Mouse (Mus musculus) adrenal gland, adult 8-10 months (tissue): ENCODE measurements around the gene Bcl9l. TPM values are rescaled to one million over a fixed set of nuclear protein-coding genes. Genes with fewer than 3 reads are reported as not detected.
A peak's percentile ranks its signal among the peaks of the same experiment; 100 is the strongest.

Experiments used
- DNase-seq: peaks from one replicate; pipeline ENCODE4 v3.0.0; 2022
- total RNA-seq, 4 experiments: library from RNA; stranded (reverse); gene quantifications; 2 replicates each; pipeline ENCODE4 v1.2.4; 2022

Gene Bcl9l
- total RNA-seq, 4 experiments from 2014 or later: 48.9 to 76.1 (median 66.7) TPM

DNA sequence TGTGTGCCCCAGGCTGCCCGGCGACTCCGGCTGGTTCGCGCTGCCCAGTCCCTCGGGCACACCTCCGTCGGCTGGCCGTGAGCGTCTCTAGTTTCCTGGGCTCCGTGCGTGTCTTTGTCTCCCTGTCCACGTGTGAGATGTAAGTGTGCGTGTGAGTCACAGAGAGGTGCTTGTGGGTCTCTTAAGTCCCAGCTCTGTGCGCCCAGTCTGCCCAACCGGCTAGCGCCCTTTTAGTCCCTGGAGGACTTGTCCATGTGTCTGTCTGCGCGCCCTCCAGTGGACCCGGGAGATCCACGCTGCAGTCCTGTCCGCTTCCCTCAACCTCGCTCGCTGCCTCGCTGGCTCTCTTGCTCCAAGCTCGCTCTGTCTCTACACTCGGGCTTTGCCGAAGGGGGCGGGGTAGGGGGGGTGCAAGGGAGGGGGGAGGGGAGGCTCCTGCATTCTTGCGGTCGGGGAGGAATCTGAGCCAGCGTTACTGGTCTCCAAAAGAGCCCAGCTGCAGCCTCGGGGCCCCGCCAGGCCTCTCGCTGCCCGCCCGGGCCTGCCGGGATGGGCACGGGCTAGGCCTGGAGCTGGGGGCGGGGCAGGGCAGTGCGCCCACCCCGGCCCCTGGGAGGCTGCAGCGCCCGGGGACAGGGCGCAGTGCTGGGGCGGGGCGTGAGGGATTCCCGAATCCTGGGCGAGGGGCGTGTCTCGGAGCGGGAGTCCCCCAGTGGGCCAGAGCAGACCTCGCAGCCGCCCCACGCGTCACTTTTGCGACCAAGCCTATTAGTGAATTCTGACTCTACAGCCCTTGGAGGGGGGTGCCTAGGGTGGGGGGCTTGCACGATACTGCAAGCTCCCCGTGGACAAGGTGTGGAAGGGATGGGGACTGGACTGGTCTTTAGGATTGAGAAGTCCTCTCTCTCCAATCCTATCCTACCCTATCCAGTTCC lies 16.1 kb downstream of the Bcl9l start:
- peak; percentile 75 for DNase-seq

DNA sequence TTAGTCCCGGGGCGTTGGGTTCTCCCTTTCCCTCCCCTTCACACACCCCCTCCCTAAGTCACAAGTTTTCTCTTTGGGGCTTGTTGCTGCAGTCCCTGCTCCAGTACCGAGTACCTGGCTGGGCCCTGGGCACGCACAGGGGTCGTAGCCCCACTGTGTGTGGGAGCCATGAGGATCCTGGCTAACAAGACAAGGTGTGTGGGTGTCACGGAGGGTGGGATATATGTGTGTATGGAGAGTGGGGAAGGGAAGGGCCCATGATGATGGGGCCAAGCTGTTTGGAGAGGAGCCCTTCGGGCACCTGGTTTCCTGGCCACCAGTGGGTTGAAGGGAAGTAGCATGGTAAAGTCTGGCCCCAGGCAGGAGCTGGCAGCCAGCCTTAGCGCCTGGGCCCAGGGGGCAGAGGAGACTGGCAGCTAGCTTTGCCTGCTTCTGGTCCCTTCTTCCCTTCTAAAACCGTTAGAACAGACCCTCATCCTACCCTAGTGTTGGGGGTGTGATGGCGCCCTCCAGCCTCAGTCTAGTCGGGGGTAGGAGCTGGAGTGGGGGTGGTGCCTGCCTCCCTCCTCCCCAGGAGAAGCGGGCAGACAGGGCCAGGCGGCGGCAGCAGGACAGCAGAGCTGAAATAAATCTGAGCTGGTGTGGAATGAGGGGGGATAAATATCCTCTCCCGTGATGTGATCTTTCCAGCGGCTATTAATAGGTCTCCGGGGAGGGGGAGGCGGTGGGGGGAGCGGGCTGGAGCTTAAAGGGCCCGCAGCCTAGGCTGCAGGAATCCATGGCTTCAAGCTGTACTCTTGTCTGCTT lies 16.9 kb downstream of the Bcl9l start:
- DNase-seq: peak; percentile 31

DNA sequence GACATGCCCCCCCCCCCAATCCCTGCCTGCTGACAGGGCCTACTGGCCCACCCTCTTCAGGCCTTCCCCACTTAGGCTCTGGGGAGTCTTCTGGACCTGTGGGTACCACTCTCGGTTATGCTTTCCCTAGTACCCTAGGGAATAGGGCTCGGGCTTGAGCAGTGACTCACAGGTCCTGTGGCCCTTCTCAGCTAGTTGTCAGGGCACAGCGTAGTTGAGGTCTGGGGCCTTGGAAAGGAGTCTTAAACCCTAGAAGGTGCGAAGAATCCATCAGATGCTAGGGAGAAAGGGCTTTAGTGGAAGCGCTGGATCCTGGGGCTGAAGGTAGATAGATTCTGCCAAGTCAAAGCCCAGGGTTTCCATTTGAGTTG lies 17.5 kb downstream of the Bcl9l start:
- DNase-seq: no peak

DNA sequence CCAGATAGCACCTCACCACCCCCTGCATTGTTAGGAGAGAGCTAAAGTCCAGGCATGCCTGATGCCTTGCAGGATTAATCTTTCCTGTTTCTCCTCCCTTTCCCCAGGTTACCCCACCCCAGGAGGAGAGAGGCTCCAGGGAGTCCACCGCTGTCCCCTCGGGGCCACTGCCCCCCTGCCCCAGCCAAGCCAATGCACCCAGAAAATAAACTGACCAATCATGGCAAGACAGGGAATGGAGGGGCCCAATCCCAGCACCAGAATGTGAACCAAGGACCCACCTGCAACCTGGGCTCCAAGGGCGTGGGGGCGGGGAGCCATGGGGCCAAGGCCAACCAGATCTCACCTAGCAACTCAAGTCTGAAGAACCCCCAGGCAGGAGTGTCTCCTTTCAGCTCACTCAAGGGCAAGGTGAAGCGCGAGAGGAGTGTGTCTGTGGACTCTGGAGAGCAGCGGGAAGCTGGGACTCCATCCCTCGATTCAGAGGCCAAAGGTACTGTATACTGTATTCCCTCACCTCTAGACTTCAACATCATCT lies 18.1 kb downstream of the Bcl9l start:
- no peak for DNase-seq

DNA sequence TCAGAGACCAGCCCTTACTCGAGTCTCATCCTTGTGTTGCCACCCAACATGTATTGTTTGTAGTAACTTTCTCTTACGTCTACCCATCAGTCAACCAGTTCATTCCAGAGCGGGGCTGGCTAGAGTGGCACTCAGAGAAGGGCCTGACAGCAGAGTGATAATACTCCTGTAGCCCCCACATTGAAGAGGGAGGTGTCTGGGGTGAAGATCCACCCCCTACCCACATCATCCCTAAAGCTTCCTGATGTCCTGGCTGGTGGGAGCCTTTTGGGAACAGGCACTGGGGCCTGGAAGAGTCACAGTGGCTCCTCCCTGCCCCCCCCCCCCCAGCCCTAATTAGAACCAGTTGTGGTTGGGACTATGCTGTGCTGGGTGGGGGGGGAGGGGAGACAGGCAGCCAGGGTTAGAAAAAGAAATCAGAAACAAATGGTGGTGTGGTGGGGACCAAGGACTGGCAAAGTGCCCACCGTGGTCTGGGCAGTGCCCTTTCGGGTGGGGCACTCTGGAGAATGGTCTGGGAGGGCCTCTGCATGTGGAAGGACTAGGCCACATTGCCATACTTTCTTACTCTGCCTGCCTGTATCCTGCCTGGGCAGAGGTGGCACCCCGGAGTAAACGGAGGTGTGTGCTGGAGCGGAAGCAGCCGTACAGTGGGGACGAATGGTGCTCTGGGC lies 18.7 kb downstream of the Bcl9l start:
- no peak for DNase-seq

DNA sequence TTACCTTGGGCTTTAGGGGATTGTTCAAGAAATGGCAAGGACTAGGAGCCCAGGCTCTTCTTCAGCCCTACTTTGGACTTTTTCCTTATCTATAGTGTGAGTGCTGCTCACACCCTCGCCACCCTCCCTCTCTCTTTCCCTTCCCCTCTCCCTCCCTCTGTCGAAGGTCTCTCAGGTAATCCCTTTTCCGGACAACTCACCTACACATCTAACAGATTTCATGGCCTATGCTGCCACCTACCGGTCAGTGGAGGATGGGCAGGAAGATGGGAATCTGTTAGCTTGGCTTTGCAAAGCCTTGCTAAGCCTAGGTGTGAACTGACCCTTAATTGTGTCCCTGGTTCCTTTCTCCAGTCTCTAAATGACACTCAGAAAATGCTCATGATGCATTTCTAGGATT lies 19.4 kb downstream of the Bcl9l start:
- peak; percentile 64 for DNase-seq

DNA sequence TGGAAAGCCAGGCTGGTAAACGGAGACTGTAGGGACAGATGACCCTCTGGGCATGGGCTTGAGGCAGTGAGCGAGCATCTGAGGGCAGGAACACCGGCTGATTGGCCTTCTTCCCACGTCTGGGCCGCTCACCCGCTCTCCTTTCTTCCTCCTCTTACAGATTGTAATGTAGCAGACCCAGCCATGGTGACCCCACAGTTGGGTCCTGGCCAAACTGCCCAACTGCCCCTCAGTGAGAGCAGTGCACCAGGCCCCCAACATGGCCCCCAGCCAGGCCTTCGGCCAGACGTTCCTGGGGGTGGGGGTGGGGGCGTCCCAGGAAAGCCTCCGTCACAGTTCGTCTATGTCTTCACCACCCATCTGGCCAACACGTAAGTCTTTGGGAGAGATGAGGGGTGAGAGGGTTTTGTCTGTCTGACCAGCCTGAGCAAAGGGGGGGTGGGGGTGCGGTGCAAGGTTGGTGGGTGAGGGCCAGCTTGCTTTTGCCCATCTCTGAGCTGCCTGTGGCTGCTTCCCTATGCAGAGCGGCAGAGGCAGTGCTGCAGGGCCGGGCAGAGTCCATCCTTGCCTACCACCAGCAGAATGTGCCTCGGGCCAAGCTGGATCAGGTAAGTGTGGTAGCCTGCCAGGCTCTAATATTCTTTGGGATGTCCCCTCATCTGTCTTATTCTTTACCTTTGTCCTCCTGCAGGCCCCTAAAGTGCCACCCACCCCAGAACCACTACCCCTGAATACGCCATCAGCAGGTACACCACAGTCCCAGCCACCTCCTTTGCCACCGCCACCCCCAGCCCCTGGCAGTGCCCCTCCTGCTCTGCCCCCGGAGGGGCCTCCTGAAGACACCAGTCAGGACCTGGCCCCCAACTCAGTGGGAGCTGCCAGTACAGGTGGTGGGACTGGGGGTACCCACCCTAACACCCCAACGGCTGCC lies 22.5 kb downstream of the Bcl9l start:
- no peak for DNase-seq

DNA sequence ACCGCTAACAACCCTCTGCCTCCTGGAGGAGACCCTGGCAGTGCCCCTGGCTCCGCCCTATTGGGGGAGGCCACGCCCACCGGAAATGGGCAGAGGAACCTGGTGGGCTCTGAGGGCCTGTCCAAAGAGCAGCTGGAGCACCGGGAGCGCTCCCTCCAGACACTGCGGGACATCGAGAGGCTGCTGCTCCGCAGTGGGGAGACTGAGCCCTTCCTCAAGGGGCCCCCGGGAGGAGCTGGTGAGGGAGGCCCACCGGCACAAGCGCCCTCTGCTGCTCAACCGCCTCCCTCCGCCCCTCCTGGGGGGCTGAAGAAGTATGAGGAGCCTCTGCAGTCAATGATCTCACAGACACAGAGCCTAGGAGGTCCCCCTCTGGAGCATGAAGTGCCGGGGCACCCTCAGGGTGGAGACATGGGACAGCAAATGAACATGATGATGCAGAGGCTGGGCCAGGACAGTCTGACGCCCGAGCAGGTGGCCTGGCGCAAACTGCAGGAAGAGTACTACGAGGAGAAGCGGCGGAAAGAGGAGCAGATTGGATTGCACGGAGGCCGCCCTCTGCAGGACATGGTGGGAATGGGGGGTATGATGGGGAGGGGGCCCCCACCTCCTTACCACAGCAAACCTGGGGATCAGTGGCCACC lies 23.3 kb downstream of the Bcl9l start:
- no peak for DNase-seq

DNA sequence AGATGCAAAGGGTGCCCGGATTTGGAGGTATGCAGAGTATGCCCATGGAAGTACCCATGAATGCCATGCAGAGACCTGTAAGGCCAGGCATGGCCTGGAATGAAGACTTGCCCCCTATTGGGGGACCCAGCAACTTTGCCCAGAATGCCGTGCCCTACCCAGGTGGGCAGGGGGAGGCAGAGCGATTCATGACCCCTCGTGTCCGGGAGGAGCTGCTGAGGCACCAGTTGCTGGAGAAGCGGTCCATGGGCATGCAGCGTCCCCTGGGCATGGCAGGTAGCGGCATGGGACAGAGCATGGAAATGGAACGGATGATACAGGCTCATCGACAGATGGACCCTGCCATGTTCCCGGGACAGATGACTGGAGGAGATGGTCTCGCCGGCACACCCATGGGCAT lies 23.9 kb downstream of the Bcl9l start:
- DNase-seq: no peak

DNA sequence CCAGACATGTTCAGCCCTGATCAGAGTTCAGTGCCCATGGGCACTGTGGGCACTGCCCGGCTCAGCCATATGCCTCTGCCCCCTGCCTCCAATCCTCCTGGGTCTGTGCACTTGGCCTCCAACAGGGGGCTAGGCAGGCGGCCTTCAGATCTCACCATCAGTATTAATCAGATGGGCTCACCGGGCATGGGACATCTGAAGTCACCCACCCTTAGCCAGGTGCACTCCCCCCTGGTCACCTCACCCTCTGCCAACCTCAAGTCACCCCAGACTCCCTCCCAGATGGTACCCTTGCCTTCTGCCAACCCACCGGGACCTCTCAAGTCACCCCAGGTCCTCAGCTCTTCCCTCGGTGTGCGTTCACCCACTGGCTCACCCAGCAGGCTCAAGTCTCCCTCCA lies 24.7 kb downstream of the Bcl9l start:
- no peak for DNase-seq

DNA sequence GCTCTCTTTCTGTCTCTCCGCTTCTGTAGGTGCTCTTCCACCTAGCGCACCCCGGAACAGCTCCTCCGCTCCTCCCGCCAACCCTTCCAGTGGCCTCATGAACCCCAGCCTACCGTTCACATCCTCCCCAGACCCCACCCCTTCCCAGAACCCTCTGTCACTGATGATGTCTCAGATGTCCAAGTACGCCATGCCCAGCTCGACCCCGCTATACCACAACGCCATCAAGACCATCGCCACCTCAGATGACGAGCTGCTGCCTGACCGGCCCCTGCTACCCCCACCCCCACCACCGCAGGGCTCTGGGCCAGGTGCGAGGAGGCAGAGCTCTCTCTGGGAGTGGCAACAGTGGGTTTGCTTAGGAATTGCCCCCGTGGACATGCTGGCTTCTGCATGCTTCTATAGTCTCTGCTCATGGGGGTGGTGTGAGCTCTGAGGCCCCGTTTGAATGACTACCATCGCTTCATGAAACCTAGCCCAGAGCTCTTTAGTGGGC lies 25.5 kb downstream of the Bcl9l start:
- no peak for DNase-seq

DNA sequence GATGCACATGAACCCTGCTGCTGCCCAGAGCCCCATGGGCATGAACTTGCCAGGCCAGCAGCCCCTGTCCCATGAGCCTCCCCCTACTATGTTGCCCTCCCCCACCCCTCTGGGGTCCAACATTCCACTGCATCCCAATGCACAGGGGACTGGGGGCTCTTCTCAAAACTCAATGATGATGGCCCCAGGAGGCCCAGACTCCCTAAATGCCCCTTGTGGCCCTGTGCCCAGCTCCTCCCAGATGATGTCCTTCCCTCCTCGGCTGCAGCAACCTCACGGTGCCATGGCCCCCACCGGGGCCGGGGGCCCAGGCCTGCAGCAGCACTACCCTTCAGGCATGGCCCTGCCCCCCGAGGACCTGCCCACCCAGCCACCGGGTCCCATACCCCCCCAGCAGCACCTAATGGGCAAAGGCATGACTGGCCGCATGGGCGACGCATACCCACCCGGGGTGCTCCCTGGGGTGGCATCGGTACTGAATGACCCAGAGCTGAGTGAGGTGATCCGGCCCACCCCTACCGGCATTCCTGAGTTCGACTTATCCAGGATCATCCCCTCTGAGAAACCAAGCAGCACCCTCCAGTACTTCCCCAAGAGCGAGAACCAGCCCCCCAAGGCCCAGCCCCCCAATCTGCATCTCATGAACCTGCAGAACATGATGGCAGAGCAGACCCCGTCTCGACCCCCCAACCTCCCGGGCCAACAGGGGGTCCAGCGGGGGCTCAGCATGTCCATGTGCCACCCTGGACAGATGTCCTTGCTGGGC lies 26.3 kb downstream of the Bcl9l start:
- peak; percentile 19 for DNase-seq

DNA sequence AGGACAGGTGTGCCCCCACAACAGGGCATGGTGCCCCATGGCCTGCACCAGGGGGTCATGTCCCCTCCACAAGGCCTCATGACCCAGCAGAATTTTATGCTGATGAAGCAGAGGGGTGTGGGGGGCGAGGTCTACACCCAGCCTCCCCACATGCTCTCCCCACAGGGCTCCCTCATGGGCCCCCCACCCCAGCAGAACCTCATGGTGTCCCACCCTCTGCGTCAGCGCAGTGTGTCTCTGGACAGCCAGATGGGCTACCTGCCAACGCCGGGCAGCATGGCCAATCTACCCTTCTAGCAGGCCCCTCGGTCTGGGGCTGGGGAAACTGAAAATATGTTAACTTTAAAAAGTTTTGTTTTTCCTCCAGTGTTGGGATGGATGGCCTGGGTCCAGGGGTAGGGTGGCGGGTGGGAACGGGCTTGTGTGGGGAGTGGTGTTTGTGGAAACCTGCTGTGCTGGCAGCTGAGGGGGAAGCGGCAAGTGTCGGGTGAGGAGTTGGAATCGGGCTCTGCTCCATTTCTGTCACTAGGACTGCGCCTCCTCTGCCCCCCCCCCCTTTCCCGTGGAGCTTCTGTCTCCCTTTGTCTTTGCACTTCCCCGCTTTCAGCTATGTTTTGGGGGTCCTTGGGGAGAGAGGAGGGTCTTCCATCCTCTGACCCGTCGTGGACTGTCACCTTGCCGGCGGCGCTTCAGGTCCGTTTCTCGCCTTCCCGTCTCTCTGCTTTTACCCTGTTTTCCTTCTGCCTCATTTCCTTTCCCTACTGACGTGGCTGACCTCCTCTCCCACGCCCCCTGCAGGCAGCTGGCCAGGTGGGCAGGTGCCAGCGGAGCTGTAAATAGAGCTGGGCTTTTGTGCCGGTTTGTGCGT lies 27.1 kb downstream of the Bcl9l start:
- DNase-seq: peak; percentile 81

DNA sequence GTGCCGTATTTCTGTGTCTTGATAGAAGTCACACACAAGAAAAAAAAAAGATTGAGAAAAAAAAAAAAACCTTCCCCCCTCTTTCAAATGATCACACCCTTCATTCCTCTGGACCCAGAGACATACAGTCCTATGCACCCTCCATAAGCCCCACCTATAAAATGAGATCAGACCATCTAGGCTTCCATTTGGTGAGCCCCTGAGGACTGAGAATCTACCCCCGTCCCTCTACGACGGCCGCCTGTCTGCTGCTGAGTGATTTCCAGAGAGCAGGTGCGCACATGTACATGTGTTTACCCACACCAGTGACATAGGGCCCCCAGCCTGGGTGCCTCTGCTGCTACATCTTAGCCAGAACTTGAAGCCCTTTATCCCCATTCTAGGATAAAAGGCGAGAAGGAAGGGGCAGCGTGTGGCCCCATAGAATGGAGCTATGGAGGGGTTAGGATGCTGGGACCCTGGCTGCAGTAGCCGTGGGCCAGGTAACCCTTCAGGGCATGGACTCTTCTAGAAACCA lies 27.8 kb downstream of the Bcl9l start:
- DNase-seq: no peak

DNA sequence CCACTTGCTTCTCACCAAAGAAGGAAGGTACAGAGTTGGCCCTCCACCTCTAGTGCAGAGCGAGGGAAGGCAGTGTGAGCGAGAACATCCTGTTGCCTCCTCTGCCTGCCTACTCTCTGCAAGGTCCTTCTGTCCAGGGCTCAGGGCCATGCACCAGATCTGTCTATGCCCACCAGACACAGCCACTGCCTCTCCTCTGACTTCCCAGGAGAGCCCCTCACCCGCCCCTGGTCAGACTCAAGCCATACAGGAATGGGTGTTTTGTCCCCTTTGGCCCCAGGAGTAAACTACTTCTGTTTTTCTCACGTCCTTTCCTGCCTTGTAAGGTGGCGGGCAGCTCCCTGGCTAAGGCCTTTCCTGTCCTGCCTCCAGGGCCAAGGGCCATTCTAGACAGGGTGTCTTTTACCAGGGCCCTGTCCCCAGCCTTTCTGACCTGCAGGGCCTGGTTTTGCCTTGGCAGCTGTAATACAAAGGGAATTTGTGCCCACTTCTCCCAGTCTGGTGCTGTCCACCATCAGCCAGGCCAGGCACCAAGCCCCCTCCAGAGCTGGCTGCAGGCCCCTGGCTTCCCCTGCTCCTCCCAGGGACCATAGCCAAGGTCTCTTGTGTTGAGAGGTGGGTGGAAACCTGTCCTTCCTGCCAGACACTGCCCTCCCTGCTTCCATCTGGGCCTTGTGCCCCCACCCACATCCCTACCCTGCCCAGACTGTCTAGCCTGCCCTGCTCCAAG lies 28.4 kb downstream of the Bcl9l start:
- no peak for DNase-seq

DNA sequence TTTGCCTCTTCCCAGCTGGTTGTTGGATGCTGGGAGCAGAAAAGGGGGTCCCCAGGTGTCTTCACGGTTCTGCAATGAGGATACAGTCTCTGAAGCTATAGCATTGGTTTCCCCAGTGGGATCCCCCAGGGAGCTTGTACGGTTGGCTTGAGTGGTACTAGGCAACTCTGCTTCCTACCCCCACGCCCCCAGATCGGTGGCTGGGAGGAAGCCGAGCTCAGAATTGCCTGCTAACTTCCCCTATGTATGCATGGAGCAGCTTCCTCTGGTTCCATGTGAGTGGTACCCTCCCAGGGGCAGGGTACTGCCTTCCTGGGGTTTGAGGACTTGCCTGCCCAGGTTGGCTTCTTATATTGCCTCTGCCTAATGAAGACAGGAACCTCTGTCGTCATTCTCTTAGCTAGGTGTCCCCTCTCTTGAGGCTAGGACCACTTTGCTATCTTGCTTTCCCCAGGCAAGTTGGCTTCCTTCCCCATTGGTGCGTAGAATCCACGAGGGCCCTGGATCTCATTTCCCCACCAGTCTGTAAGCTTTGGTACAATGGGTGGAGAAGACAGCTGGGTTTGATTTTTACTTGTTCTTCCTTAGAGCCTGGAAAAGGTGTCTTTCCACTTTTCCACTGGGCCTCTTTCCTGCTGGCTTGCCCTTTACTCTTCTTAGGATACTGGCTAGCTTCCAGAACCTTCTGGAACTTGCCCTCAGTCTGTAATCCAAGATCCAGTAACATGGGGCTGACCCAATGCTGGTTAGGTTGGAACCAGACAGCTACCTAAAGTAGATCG lies 29.5 kb downstream of the Bcl9l start:
- no peak for DNase-seq

DNA sequence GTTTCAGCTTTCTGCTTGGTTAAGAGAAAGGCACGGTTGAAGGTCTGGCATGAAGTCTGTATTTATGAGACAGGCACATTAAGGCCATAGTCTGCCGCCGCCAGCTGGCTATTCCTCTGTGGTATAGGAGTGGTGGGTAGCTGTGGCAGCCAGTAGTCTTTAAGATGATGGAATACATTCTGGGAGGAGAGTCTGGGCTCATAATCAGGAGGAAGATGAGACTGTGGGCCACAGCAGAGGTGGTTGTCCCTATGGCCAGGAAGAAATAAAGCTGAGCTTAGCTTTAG lies 30.0 kb downstream of the Bcl9l start:
- DNase-seq: no peak

DNA sequence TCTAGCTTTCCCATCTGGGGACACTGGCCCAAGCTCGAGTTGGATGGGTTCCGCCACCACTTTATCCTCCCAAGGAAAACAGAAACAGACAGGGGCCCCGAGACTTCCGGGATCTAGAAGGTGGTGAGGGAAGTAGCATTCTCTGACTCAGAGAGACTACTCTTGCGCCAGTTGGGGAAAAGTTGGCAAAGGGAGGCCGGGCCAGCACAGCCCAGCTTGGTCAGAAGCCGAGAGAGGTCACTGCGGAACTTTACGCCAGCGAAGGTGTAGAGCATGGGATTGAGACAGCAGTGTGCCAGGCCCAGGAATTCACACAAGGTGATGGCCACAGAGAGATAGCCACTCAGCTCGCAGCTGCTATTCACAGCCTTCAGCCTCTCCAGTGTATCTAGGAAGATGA lies 30.5 kb downstream of the Bcl9l start:
- no peak for DNase-seq
